Mouse (Mus musculus) MEL (cell line): Measurements from ENCODE around the gene Ndufb6. TPM values are rescaled to one million over a fixed set of nuclear protein-coding genes. Genes with fewer than 3 reads are reported as not detected.

Experiments
- DNase-seq: peaks from one replicate; pipeline ENCODE4 v3.0.0; 2011; ENCODE audit warnings: low read depth, low spot score
- H3K27ac ChIP-seq: 2 replicates; pipeline ENCODE4 v1.5.1; 2012; ENCODE audit warnings: low read depth, mild to moderate bottlenecking, control low read depth, low read length, moderate library complexity; ENCODE audit not compliant: control insufficient read depth
- H3K27me3 ChIP-seq, 2 experiments: fragments of 150-350 bp in 1 of 2; sonication (generic) in 1 of 2; 2 replicates each; pipeline ENCODE4 v1.6.1; 2012; ENCODE audit warnings: low read length in 2 of 2, mild to moderate bottlenecking in 2 of 2, improper control_type of control experiment in 1 of 2, moderate library complexity in 1 of 2; ENCODE audit not compliant: insufficient read depth in 2 of 2, control insufficient read depth in 1 of 2
- H3K36me3 ChIP-seq, 2 experiments: 2 replicates each; pipeline ENCODE4 v1.6.1; 2012 to 2014; ENCODE audit warnings: low read length in 2 of 2, improper control_type of control experiment in 1 of 2, inconsistent platforms in 1 of 2, mild to moderate bottlenecking in 1 of 2; ENCODE audit not compliant: insufficient read depth in 2 of 2, control insufficient read depth in 1 of 2
- H3K4me1 ChIP-seq, 2 experiments: fragments of 150-350 bp in 1 of 2; sonication (generic) in 1 of 2; 2 replicates each; pipeline ENCODE4 v1.6.1; 2012; ENCODE audit warnings: low read length in 2 of 2, improper control_type of control experiment in 1 of 2, mild to moderate bottlenecking in 1 of 2; ENCODE audit not compliant: insufficient read depth in 2 of 2, control insufficient read depth in 1 of 2
- H3K4me3 ChIP-seq, 2 experiments: fragments of 150-350 bp in 1 of 2; sonication (generic) in 1 of 2; 2 replicates each; pipeline ENCODE4 v1.5.1; 2012; ENCODE audit warnings: low read depth in 2 of 2, low read length in 2 of 2, mild to moderate bottlenecking in 2 of 2, moderate library complexity in 2 of 2, control low read depth in 1 of 2, improper control_type of control experiment in 1 of 2; ENCODE audit not compliant: control insufficient read depth in 1 of 2, insufficient read depth in 1 of 2
- H3K79me2 ChIP-seq: 2 replicates; pipeline ENCODE4 v1.6.1; 2012; ENCODE audit warnings: mild to moderate bottlenecking, low read length, moderate library complexity; ENCODE audit not compliant: control insufficient read depth, poor library complexity, insufficient read depth
- H3K9ac ChIP-seq: 2 replicates; pipeline ENCODE4 v1.6.1; 2012; ENCODE audit warnings: low read depth, mild to moderate bottlenecking, control low read depth, low read length, moderate library complexity; ENCODE audit not compliant: control insufficient read depth, poor library complexity, severe bottlenecking
- H3K9me3 ChIP-seq: fragments of 150-350 bp; sonication (generic); replicated peaks from 2 replicates; pipeline ENCODE4 v1.6.1; 2012; ENCODE audit warnings: mild to moderate bottlenecking, low read length, improper control_type of control experiment, moderate library complexity; ENCODE audit not compliant: insufficient read depth
- CHD1 ChIP-seq: IDR thresholded peaks from 2 replicates; pipeline ENCODE4 v1.6.1; 2012; ENCODE audit warnings: low read depth, mild to moderate bottlenecking, inconsistent platforms, low read length, improper control_type of control experiment
- CHD2 ChIP-seq: IDR thresholded peaks from 2 replicates; pipeline ENCODE4 v1.6.1; 2011; ENCODE audit warnings: low read length, improper control_type of control experiment
- ELF1 ChIP-seq: IDR thresholded peaks from 2 replicates; pipeline ENCODE4 v1.6.1; 2014; ENCODE audit warnings: low read depth, mild to moderate bottlenecking, inconsistent platforms, low read length, improper control_type of control experiment, moderate library complexity
- EP300 ChIP-seq, 2 experiments: IDR thresholded peaks; 2 replicates each; pipeline ENCODE4 v1.6.1; 2011; ENCODE audit warnings: improper control_type of control experiment in 2 of 2, low read length in 2 of 2, low read depth in 1 of 2, mild to moderate bottlenecking in 1 of 2
- ETS1 ChIP-seq: IDR thresholded peaks from 2 replicates; pipeline ENCODE4 v1.6.1; 2012; ENCODE audit warnings: low read depth, mild to moderate bottlenecking, inconsistent platforms, low read length, improper control_type of control experiment, moderate library complexity
- GATA1 ChIP-seq: IDR thresholded peaks from 2 replicates; pipeline ENCODE4 v1.6.1; 2011; ENCODE audit warnings: low read depth, low read length, improper control_type of control experiment
- HCFC1 ChIP-seq: IDR thresholded peaks from 2 replicates; pipeline ENCODE4 v1.6.1; 2012; ENCODE audit warnings: low read depth, mild to moderate bottlenecking, inconsistent platforms, low read length, improper control_type of control experiment, moderate library complexity
- KAT2A ChIP-seq: conservative IDR thresholded peaks from 2 replicates; pipeline ENCODE4 v1.6.1; 2012; ENCODE audit warnings: low read depth, low read length, improper control_type of control experiment, inconsistent platforms
- MAFK ChIP-seq: IDR thresholded peaks from 2 replicates; pipeline ENCODE4 v1.6.1; 2011; ENCODE audit warnings: low read depth, mild to moderate bottlenecking, low read length, improper control_type of control experiment, borderline replicate concordance
- MAX ChIP-seq: IDR thresholded peaks from 2 replicates; pipeline ENCODE4 v1.6.1; 2011; ENCODE audit warnings: low read length, improper control_type of control experiment
- MAZ ChIP-seq: IDR thresholded peaks from 2 replicates; pipeline ENCODE4 v1.6.1; 2012; ENCODE audit warnings: low read depth, mild to moderate bottlenecking, inconsistent platforms, low read length, improper control_type of control experiment
- MYB ChIP-seq: IDR thresholded peaks from 2 replicates; pipeline ENCODE4 v1.6.1; 2011; ENCODE audit warnings: mild to moderate bottlenecking, low read depth, low read length, improper control_type of control experiment
- MYC ChIP-seq: IDR thresholded peaks from 2 replicates; pipeline ENCODE4 v1.6.1; 2011; ENCODE audit warnings: low read depth, mild to moderate bottlenecking, low read length, improper control_type of control experiment, moderate library complexity
- NRF1 ChIP-seq: IDR thresholded peaks from 2 replicates; pipeline ENCODE4 v1.6.1; 2014; ENCODE audit warnings: low read depth, mild to moderate bottlenecking, inconsistent platforms, low read length, improper control_type of control experiment, moderate library complexity; ENCODE audit not compliant: poor library complexity, insufficient read depth, severe bottlenecking
- POLR2AphosphoS5 ChIP-seq: IDR thresholded peaks from 2 replicates; pipeline ENCODE4 v1.6.1; 2012; ENCODE audit warnings: low read depth, borderline replicate concordance, mild to moderate bottlenecking, inconsistent platforms, low read length, moderate library complexity, mixed read lengths
- SMC3 ChIP-seq: IDR thresholded peaks from 2 replicates; pipeline ENCODE4 v1.6.1; 2011; ENCODE audit warnings: low read depth, low read length, improper control_type of control experiment
- TAL1 ChIP-seq: IDR thresholded peaks from 2 replicates; pipeline ENCODE4 v1.6.1; 2012; ENCODE audit warnings: mild to moderate bottlenecking, inconsistent platforms, low read length, moderate library complexity, mixed read lengths
- TBP ChIP-seq: IDR thresholded peaks from 2 replicates; pipeline ENCODE4 v1.8.0; 2011; ENCODE audit warnings: low read depth, low read length, improper control_type of control experiment
- USF1 ChIP-seq: IDR thresholded peaks from 2 replicates; pipeline ENCODE4 v1.6.1; 2014; ENCODE audit warnings: low read depth, mild to moderate bottlenecking, inconsistent platforms, low read length, improper control_type of control experiment, moderate library complexity
- USF2 ChIP-seq, 2 experiments: IDR thresholded peaks; 2 replicates each; pipeline ENCODE4 v1.6.1; 2011 to 2012; ENCODE audit warnings: improper control_type of control experiment in 2 of 2, low read length in 2 of 2, borderline replicate concordance in 1 of 2, inconsistent platforms in 1 of 2, low read depth in 1 of 2, mild to moderate bottlenecking in 1 of 2; ENCODE audit not compliant: insufficient read depth in 1 of 2
- ZNF384 ChIP-seq: IDR thresholded peaks from 2 replicates; pipeline ENCODE4 v1.6.1; 2012; ENCODE audit warnings: low read depth, mild to moderate bottlenecking, inconsistent platforms, low read length, improper control_type of control experiment
- polyA plus RNA-seq, 2 experiments: library from polyadenylated mRNA; stranded (reverse) in 1 of 2; unstranded in 1 of 2; fragments of >175 nt in 1 of 2; fragments of >200 nt in 1 of 2; gene quantifications; 2 replicates each; pipeline versions ENCODE4 v1.2.1 to v1.2.4; 2012; ENCODE audit warnings: low replicate concordance in 2 of 2, low read depth in 1 of 2; ENCODE audit not compliant: insufficient read length in 2 of 2, insufficient read depth in 1 of 2, missing spikeins in 1 of 2
- total RNA-seq: library from RNA; depleted of rRNA; stranded (reverse); fragments of 300-350 nt; gene quantifications from 2 replicates; pipeline ENCODE4 v1.2.3, GENCODE M21; 2012

Gene Ndufb6
- total and polyA plus RNA-seq, 3 experiments, result 146 to 229 TPM; not detected in 1

DNA sequence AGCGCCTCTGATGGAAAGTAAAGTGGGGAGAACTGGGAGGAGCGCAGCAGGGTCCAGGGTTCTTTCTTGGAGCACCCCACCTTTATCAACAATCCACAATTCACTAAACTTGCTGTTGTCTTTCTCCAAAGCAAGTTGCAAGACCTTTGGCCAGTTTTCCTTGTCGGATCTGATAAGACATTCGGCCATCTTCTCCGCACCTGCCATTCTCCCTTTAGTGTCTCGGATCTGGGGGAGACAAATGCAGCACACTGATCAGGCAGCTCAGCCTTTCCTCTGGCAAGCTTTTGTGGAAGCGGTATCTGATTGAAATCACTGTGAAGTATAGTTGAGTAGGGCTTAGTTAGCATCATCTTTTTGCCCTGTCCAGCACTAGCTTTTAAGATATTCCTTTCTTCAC is 51.3 kb downstream of the Ndufb6 start:
- no peak for DNase-seq
- H3K79me2 ChIP-seq, result no peaks in the 10 kb centered on the region
- H3K27ac ChIP-seq, result no peak overlapping the region
- H3K4me1 ChIP-seq, result no peaks in the 10 kb centered on the region
- H3K4me3 ChIP-seq, result no peak overlapping the region
- TF ChIP-seq MYC (no peak), TAL1 (no peak), ETS1 (no peak), USF2 (IDR thresholded peaks at IDR 0.05; ENCODE audit: borderline replicate concordance in 1 of 2, insufficient read depth in 1 of 2, low read depth in 1 of 2, low read length in 2 of 2) (no peak), KAT2A (no peak), ELF1 (no peak), EP300 (IDR thresholded peaks at IDR 0.05; ENCODE audit: low read depth in 1 of 2, low read length in 2 of 2) (no peak), MAX (no peak), CHD1 (no peak), MAFK (no peak), USF1 (no peak), ZNF384 (no peak), HCFC1 (no peak), POLR2AphosphoS5 (no peak), GATA1 (no peak), CHD2 (no peak), TBP (no peak), SMC3 (no peak), MYB (no peak)
- H3K27me3 ChIP-seq, result no peaks in the 10 kb centered on the region
- H3K9ac ChIP-seq, result no peak overlapping the region
- no peaks in the 10 kb centered on the region for H3K36me3 ChIP-seq
- H3K9me3 ChIP-seq, result no peaks in the 10 kb centered on the region

- H3K4me3 ChIP-seq, result no peak overlapping the region
- TF ChIP-seq MAZ, result no peak
- no peak for TF ChIP-seq TBP
- no peak for TF ChIP-seq NRF1
- no peak overlapping the region for H3K9ac ChIP-seq
- no peak for DNase-seq
- H3K27me3 ChIP-seq, result no peaks in the 10 kb centered on the region
- no peaks in the 10 kb centered on the region for H3K36me3 ChIP-seq
- no peaks in the 10 kb centered on the region for H3K9me3 ChIP-seq
- H3K79me2 ChIP-seq, result no peaks in the 10 kb centered on the region
- no peaks in the 10 kb centered on the region for H3K4me1 ChIP-seq
- no peak overlapping the region for H3K27ac ChIP-seq
Measured at GRCm38 (mm10) chr4:40227131-40227530, 52.1 kb downstream of the Ndufb6 start.
